In genomic region chr6:92084932-92085331, GRCm38 (mm10) we compare ENCODE assay signal across 21 mouse cellular contexts. TPM values are rescaled to one million over a fixed set of nuclear protein-coding genes. Genes with fewer than 3 reads are reported as not detected.
A peak's percentile ranks its signal among the peaks of the same experiment; 100 is the strongest.
DNase-seq lines count a peak whose midpoint lies in the region; ATAC-seq and TF ChIP-seq lines count a peak whose summit lies in the region.
"Had no signal": no experiment of that assay in that cellular context is flagged by ENCODE, and none has a peak within 500 bp of the region (broad histone marks: within the 10 kb centered on the region; RNA-seq: fewer than 3 reads in every experiment).

No protein-coding gene starts in this region.

- peak overlapping the region; percentile 69 for H3K27ac ChIP-seq in left cerebral cortex, adult 2 months
- H3K27ac ChIP-seq: heart, embryonic 13.5 days; hindbrain, embryonic 12.5 days; hindbrain, embryonic 15.5 days had no signal

- ATAC-seq in frontal cortex, adult (ENCODE audit: low TSS enrichment) = peak; percentile 78
- ATAC-seq: forebrain, embryonic 14.5 days; intestine, postnatal 0 days had no signal

- intact Hi-C loops in left cerebral cortex, adult 2 months (cut with DNase I) = no loop called here
- intact Hi-C loops in left cerebral cortex, postnatal 36 days (cut with DNase I) = no loop called here

- no peak overlapping the region for H3K4me3 ChIP-seq in left cerebral cortex, adult 2 months
- H3K4me3 ChIP-seq: heart, embryonic 13.5 days; hindbrain, embryonic 12.5 days; hindbrain, embryonic 15.5 days had no signal

- no peak for TF ChIP-seq CTCF in left cerebral cortex, adult 2 months (IDR thresholded peaks at IDR 0.05)

- DNase-seq in frontal cortex, postnatal 14 days (ENCODE audit: low spot score in 2 of 2) = no peak
- DNase-seq in left cerebral cortex, adult 2 months (ENCODE audit: extremely low spot score in 1 of 2, low spot score in 2 of 2) = no peak
- no peak for DNase-seq in left cerebral cortex, postnatal 36 days (ENCODE audit: low spot score in 2 of 2)
- DNase-seq in telencephalon, adult 2 months (ENCODE audit: low read depth, low spot score) = peak; percentile 67
- DNase-seq in MN1 (ENCODE audit: low spot score) = no peak
- DNase-seq: adrenal gland, adult 2 months; adrenal gland, postnatal 14 days; B cell, adult 2 months; cerebellum, adult 11-12 months; cerebellum, adult 8-10 months; cerebellum, postnatal 10 days; cerebellum, postnatal 36 days; gastrocnemius, postnatal 25 days; heart, adult 18-20 months; heart, postnatal 14 days had no signal

RNA-seq across cellular contexts. Expression of gene Nr2c2, which starts 6.3 kb away (rescaled TPM):
- 100 to 1,000 TPM in 1 of 2 experiments, 10 to 100 TPM in 1; 98.6 to 107 TPM for total RNA-seq in left cerebral cortex, adult 2 months (2021)
- 10 to 100 TPM; 97.1 to 97.8 TPM for total RNA-seq in left cerebral cortex, postnatal 36 days (2021)
